Mouse (Mus musculus) urinary bladder, postnatal 14 days (tissue): ENCODE data around the gene Foxp1.

ENCODE experiments used
- DNase-seq: peaks from one replicate; pipeline ENCODE4 v3.0.0; 2021; ENCODE audit warnings: low spot score

The Foxp1 gene

DNA sequence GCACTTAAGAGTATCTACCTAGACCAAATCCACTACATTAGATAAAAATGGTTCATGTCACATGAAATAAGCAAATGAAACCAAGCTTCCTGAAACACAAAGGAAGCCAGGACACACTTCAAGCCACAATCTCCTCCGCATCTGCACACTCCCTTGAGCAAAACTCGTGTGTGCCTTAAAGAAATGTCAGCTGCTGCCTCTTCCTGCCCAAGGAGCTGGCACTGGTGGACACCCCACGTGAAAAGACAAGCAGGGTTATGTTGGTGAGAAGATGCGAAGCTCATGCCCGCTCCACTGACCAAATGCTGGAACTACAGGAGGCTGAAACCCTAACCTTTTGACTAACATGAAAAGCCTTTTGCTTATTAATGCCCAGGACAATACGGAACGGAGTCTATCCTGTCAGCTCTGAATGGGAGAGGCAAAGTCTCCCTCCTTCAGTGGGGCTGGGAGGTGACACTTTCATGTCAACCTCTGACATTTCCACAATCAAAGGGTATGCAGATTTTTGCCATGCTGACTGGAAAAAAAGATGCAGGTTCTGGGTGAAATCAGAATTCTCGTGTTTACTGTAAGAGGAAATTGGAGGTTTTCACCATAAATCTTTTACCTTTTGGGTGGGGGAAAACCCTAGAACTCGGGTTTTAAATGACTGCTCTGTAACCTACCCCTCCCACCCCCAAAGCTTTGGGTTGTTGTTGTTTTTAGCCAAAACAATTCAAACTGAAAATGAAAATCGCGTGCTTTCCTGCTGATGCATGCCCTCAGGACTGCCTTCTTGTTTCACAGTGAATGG, 261.4 kb downstream of the Foxp1 start:
- no peak for DNase-seq

DNA sequence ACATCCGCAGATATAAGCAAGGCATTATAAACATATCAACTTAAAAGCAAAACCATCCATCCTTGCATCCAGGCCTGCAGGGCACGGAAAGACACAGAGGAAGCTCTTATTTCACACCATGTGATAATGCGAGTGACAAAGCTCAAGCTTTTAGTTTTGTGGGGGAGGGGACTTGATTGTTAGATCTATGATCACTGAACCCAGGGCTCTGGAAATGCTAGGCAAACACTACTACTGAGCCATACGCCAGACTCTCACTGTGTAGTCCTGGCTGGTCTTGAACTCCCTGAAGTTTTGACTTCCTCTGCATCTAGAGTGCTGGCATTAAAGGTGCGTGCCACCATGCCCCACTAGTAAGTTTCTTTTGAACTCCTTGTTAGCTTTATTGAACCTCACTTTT, 264.2 kb downstream of the Foxp1 start:
- no peak for DNase-seq

DNA sequence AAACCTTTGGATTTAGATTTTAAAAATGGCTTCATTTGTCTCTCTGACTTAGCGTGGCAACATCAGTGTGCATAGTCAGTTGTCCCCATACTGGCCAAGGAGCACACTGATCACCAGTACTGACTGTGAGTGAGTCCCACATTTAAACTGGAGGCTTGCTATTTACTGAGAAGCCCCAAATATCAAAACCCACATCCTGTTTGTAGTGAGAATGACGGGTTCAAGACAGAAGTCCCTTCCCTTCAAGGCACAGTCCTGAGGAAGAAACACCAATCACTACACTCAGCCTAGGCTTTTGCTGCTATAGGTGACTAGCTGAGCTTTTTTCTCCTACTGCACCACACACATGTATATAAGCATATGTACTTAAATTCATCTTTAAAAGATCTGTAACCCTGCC, 264.8 kb downstream of the Foxp1 start:
- no peak for DNase-seq

DNA sequence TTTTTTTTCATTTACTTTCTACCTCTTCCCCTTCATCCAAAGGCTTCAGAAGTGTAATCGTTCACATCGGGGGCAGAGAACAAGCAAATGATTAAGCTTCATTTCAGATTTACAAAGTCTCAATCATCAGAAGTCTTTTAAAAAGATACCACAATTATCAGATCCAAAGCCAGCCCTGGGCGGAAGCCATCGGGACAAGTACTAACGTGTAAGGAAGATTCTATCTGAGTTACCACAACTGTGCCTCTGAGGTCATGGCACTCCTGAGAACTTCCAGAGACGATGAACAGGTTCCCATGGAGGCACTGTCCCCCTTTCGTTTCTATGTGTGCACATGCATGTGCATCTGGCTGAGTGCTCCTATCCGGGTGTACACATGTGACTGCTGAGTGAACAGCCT, 269.2 kb downstream of the Foxp1 start:
- DNase-seq, result peak; percentile 58

DNA sequence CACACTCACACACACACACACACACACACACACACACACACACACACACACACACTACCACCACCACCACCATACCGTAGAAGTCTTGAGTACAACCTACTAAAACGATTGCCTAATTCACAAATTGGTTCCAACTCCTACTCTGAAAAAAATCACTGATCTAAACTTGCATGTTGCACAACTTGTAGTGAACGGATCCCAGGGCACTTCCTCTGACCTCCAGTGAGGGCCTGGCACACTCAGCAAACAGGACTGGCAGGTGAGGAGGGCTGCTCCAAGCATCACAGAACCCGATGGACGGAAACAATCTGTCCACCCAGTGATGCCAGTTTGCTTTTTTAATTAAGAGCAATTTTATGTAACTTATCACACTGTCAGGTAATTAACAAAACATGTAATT, 269.7 kb downstream of the Foxp1 start:
- DNase-seq, result peak; percentile 39

DNA sequence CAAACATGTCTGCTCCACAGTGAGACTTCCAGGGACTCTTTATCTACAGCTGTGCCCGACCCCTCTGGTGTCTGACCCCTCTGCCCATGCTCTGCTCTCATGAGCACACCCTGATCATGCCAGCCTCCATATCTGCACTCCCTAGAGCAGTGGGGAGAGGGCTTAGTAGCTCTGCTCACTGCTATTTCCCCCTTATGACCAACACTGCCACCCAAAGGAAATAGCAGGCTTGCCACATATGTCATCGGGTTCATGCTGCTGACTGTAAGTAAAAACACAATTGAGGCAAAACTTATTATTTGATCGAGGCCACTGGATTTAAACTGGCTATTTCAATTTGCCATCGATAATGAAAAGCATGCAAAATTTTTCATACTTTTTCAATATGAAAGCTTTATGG, 270.6 kb downstream of the Foxp1 start:
- DNase-seq, result no peak

DNA sequence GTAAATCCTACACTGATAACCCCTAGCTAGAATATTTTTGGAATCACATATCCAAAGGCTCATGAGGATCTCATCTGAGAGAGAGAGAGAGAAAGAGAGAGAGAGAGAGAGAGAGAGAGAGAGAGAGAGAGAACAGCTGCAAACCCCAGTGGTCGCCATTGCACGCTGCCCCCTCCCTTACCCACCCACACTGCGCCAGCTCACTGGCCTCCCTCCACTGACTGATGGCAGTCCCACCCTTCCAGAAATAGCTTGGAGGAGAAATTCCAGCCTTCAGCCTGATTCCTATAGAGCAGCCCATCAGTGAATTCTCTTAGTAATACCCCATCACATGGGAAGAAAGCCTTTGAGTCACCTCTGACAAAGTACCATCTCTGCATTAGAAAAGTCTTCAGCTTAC, 271.3 kb downstream of the Foxp1 start:
- DNase-seq, result no peak

DNA sequence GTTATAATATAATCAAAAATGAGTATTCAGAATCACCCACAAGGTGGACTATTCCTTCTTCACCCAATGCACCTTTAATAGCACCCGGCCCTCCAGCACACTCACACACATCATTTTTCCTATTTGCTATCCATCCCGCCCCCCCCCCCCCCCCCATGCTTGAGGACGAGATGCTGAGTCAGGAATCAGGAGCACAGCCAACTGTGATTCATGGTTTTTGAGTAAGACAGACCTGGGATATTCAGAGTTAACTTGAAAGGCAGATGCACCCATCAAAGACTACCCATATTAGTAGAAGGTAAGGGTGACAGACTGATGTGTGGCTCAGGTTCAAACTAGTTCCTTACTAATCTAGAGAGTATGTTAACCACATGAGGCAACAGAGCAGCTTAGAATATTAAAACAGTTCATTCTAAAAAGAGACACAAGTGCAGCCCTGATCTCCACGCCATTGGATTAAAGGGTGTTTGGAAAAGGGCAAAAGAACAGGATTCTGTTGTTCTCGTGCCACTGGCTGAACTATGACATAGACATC, 273.0 kb downstream of the Foxp1 start:
- no peak for DNase-seq

DNA sequence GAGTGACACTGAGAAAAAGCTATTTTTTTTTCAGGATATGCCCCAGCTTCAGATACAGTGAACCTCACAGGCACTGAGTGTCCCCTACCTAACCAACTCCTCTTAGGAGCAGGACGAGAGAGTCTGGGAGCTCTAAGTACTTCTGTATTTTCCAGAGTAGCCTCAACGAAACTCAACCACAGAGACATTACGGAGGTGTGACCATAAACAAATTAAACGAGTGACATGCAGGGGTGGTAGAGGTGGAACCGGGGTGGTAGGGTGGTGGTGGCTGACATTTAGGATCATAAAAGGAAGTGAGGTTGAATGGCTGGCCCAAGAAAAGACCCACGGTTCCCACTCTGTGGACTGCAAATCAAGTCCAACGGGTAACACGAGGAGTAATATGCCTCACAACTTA, 274.1 kb downstream of the Foxp1 start:
- DNase-seq, result no peak

DNA sequence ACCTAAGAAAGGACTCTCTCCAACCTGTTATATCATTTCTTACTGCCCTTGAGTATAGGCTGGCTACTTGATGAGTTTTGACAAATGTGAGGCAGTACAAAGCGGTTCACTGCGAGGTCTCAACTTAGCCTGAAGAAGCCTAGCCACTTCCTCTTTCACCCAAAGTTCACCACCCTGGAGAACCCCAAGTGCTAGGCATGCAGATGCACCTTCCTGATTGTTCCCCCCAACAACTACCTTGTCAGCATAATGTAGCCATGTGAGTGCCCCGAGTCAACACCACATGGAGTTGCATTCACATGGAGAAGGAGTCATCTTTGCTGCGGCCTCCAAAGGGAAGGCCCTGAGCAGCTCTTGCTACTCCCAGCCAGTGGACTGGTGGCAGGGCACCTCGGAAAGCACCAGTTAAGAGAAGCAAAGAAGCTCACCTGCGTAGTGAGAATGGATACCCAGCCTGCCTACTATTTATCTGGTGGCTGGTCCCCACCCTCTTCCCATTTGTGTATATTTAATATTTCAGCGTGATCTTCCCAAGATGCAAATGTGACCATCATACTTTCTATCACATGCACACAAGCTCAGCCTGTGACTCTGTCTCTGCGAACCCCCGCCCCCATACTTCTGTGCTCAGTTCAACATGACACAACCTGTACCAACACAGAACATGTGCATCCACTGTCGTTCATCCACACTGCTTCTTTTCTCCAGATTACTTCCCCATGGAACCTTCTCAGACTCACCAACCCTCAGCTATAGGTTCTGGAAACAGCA, 280.7 kb downstream of the Foxp1 start:
- DNase-seq, result no peak

DNA sequence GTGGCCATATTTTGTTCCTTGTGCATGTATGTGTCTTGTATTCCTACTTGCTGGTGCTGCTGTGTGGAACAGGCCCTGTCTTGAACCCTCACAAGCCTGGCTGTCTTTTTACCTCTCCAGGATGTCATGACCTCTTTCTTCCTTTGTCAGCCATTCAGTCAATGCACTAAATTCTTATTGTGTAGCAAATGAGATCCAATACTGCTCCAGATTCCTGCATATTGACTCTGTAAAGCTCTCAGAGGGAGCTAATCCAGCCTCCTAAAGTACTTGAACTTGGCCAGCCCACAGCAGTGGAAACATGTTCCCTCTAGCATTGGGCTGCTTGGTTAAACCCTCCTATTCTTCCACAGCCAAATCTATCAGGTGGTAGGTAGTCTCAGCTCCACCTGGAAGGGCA, 281.8 kb downstream of the Foxp1 start:
- no peak for DNase-seq

DNA sequence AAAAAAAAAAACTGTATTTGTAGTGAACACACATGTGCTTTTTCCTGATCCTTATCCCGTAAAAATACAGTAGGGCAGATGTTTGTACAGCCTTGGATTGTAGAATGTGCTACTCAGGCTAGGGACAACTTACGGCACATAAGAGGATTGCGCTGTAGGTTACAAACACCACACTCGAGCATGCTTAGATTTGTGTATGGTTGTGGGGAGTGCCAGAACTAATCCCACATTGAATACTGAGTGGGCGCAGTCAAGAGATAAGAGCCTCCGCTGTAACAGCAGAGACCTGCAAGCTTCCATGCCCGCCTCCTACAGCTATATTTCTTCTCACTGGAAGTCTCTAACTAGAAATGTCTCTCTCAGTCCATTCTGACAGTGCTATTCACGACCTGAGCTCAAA, 286.9 kb downstream of the Foxp1 start:
- no peak for DNase-seq

DNA sequence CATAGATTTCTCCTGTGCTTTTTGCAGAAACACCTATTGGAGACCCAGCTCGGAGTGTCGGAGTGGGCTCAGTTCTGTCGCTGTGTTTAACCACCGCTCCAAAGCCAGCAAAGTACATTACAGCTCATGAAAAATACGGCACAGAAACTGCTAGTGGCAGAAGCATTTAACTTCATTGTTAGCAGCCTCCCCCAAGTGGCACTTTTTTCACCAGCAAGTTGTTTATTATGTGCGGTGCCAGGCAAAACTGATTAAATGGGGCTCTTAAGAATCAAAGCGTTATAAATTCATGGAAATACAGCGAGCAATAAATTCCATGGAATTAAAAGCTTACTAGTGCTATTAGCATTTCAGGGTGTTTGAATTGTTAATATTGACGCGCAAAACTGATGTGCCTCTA, 289.1 kb downstream of the Foxp1 start:
- DNase-seq, result no peak

DNA sequence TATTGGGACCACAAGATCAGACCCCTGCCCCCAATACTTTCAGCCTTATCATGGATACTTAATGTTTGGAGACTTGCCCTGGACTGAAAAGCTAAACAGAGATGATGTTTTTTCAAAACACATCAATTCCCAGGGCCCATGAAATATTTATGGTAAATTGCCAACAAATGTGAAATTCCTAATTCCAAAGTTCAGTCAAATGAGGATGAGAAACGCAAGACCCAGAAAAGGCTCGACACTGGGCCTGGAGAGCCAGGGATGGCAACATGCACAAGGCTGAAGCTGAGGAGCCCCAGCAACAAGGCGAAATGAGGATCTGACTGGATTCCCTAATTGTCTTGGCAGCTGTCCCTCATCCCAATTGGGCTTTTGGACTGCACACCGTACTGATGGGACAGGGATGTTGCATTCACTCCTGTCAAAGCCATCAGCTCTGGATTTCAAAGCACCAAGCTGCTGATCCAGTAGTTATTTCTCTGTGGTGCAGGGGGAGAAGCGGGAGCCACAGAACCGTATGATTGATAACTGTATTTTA, 294.1 kb downstream of the Foxp1 start:
- DNase-seq, result no peak

DNA sequence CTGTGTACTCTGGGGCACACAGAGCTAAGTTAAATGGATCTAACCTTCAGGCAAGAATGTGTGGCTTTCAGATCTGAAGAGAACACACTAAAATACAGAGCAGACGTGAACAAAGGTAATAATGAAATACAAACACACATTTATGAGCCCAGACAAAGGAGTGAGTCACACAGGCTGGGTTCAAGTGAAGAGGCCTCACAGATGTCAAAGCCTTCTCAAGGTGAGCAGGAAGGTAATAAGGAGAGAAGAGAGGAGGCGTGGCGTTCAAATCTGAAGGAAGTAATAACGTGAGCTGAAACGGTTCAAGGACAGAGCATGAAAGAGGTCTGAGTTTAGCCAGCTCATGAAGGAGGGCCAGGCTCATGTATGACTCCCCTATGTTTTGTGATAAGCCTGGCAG, 301.4 kb downstream of the Foxp1 start:
- DNase-seq, result no peak

DNA sequence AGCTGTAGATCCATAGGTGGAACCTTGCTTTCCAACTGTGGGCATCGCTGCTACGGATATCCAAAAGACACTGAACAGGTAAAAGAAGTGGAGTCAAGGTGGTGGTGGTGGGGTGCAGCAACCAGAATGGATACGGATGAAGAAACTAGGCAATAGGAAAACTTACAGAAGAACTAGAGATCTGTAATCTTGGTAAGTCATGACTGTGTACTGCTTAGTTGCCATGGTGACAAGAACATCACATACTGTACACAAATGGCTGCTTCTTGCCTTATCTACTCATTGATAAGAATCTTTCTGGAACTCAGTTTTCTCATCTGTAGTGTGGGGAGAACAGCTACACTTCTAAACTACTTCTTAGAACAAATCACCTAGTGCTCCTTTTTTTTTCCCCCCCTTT, 302.0 kb downstream of the Foxp1 start:
- no peak for DNase-seq

DNA sequence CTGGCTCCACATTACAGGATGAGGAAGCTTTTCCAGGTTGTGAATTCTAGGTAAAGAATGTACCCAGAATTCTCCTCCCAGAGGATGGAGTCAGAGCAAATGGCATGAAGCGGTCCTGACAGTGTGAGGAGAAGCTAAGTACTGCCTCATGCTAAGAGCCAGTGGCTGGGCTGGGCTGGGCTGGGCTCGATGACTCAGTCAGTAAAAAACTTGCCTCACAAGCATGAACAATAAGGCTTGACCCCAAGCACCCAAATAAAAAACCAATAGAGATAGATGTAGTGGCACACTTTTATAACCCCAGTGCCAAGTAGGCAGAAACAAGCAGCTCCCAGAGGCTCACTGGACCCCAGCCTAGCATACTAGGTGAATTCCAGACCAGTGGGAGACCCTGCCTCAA, 304.7 kb downstream of the Foxp1 start:
- DNase-seq, result peak; percentile 32

DNA sequence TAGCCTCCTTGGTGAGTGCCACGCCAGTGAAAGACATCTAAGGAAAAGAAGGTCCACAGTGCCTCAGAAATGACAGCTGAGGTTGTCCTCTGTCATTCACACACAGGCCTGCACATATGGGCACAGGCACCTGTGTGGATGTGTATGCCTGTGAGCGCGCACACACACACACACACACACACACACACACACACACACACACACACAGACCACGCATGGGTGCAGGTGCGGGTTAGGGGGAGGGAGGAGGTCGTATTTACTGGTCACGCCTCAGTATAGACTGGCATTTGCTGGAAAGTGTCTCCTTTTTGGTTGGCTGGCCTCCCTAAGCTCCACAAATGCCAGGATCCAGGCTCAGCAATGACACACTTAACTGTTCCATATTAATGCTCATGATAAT, 305.4 kb downstream of the Foxp1 start:
- no peak for DNase-seq

DNA sequence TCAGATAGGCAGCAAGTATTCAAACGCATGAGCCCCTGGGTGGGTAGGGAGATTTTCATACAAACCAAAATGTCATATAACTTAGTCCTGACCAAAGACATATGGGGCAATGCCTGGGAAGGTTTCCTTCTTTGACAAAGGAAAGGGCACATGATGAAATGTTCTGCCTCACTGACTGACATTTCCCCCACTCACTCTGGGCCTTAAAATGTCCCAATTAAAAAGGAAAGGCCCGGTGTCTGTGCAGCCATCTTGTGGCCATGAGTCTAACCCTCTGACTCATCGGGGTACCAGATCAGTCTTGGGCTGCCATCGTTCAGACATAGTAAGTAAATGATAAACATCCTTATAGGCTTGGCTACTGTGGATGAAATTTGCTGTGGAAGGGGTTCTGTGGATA, 310.1 kb downstream of the Foxp1 start:
- no peak for DNase-seq

DNA sequence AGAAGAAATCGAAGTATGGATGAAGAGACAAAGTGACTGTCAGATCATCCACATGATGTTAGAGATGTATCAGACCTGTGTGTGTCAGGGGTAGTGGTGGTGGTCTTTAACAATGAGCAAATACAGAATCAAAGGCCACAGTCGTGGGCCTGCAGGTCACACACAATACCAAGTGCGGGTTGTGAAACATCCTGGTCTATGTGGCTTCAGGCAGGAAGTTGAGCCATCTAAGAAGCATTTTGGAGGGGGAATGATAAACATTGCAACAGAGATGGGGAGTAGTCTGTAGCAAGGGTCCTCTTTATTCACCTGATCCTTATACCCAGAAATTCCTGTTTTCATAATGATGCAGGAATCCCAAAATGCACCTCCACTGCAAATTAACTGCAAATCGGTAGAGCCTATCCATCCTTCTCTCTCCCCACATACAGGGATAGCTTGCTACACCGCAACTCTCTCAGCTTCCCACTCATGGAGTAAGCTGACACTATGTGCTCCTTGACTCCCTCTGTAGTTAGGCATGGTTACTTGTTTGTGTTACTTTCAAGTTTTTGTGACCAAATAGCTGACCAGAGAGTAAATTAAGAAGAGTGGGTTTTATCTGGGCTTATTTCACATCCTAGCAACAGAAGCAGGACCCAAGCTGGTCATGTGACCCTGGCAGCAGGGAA, 310.7 kb downstream of the Foxp1 start:
- DNase-seq, result no peak

DNA sequence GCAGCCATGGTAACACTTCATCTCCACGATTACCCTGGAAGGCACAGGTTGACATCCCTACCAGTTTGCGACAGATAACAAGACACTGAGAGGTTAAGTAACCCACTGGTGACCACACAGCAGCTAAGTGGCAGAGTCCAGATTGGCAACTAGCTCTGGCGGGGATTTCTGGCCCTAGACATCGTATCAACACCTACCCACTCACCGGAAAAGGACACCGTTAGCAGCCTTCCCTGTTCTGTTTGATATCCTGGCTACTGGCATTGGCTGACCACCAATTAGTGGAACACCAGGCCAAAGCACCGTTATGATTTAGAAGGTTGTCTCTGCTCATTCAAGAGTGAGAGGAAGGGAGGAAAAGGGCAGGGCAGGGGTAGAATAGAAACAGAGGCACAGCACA, 312.4 kb downstream of the Foxp1 start:
- no peak for DNase-seq

DNA sequence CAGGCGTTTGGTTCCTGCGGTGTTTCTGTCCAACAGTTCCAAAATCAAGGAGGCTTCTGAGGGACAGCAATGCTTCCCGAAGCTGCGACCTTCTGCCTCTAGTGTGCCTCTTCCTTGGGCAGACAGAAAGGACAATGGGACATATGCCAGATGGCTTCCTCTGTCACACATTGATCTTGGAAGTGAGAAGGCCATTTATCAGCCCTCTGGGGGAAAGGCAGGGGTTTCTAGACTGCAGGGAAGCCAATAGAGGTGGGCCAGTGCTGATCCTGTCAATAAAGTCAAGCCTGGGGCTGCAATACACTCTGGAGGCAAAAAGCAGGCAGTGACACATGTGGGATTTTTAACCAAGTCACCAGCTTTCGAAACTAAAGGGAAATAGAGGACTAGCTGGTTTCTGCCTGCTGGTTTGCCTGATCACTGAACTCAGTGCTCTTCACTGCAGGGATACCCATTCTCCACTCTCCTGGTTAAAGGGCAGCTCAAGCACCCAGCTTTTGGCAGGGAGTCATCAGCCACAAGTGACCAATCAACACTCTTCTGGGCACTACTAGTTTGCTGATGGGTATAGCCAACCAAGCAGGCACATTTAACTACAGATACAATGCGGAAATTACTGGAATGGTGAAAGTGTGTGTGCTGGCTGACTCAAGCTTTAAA, 315.2 kb downstream of the Foxp1 start:
- no peak for DNase-seq
